Mouse (Mus musculus) kidney, embryonic 16.5 days (tissue): ENCODE data around the gene Gm49510. TPM values are rescaled to one million over a fixed set of nuclear protein-coding genes. Genes with fewer than 3 reads are reported as not detected.

ENCODE experiments used
- ATAC-seq: fragments of 200-750 bp; cut with Nextera tagmentation; 2 replicates; pipeline ENCODE4 v1.8.0; 2017; ENCODE audit warnings: moderate TSS enrichment; ENCODE audit not compliant: low FRiP score, low TSS enrichment
- H3K27ac ChIP-seq: fragments of 300-500 bp; sonication (generic); 2 replicates; pipeline ENCODE4 v1.5.1; 2014; ENCODE audit warnings: low read length
- H3K27me3 ChIP-seq: fragments of 300-500 bp; sonication (generic); 2 replicates; pipeline ENCODE4 v1.6.1; 2014; ENCODE audit warnings: low read length, control low read depth, mixed read lengths; ENCODE audit not compliant: insufficient read depth
- H3K36me3 ChIP-seq: fragments of 300-500 bp; sonication (generic); 2 replicates; pipeline ENCODE4 v1.6.1; 2014; ENCODE audit warnings: low read length, control low read depth, mixed read lengths; ENCODE audit not compliant: insufficient read depth
- H3K4me1 ChIP-seq: fragments of 300-500 bp; sonication (generic); 2 replicates; pipeline ENCODE4 v1.6.1; 2014; ENCODE audit warnings: low read length, control low read depth, mixed read lengths; ENCODE audit not compliant: insufficient read depth
- H3K4me2 ChIP-seq: fragments of 300-500 bp; sonication (generic); replicated peaks from 2 replicates; pipeline ENCODE4 v1.6.1; 2014; ENCODE audit warnings: low read depth, low read length
- H3K4me3 ChIP-seq: fragments of 300-500 bp; sonication (generic); 2 replicates; pipeline ENCODE4 v1.5.1; 2014; ENCODE audit warnings: mild to moderate bottlenecking, low read length
- H3K9ac ChIP-seq: fragments of 300-500 bp; sonication (generic); replicated peaks from 2 replicates; pipeline ENCODE4 v1.6.1; 2014; ENCODE audit warnings: low read length
- H3K9me3 ChIP-seq: fragments of 300-500 bp; sonication (generic); 2 replicates; pipeline ENCODE4 v1.6.1; 2016; ENCODE audit warnings: low read length, control low read depth
- WGBS: fragments of 180-500 bp; shearing (Covaris S2); extraction: QIAGEN DNeasy Blood & Tissue Kit; methylation state at CpG from one replicate; pipeline ENCODE4 v1.1.7; 2014; 5-methylcytosine and 5-hydroxymethylcytosine counted together
- polyA plus RNA-seq: library from polyadenylated mRNA; unstranded; fragments of >200 nt; fragmentation: Nextera tagmentation; extraction: Ambion mirVana; gene quantifications from 2 replicates; pipeline ENCODE4 v1.2.1, GENCODE M21; 2015

The Gm49510 gene
- polyA plus RNA-seq, 1 experiment from 2014 or later = 0.70 TPM

DNA sequence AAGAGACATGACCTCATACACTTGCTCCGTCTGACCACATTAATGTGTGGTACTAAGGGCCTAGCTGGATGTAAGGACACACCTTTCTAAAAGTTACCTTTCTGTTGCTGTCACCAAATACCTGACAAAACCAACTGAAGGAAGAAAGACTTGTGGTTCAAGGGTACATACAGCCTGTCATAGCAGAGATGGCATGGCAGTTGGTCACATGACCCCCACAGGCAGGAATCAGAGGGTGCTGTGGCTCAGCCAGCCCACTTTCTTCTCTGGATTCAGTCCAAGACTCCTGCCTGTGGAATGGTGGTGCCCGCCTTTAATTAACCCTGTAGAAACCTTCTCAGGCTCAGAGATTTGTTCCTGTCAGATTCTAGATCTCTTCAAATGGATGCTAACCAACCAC lies 36.3 kb upstream of the Gm49510 start:
- ATAC-seq = no peak
- Histone ChIP-seq H3K36me3 (no peaks in the 10 kb centered on the region), H3K9ac (no peak overlapping the region), H3K27ac (peak overlapping the region; percentile 13; the same call in 1 of the 2 replicates), H3K27me3 (no peaks in the 10 kb centered on the region), H3K4me3 (no peak overlapping the region), H3K4me1 (peaks cover 19% of the 10 kb centered on the region), H3K4me2 (no peak overlapping the region), H3K9me3 (no peaks in the 10 kb centered on the region)
- WGBS = 66% methylated on average over 2 of the region's 2 CpGs

DNA sequence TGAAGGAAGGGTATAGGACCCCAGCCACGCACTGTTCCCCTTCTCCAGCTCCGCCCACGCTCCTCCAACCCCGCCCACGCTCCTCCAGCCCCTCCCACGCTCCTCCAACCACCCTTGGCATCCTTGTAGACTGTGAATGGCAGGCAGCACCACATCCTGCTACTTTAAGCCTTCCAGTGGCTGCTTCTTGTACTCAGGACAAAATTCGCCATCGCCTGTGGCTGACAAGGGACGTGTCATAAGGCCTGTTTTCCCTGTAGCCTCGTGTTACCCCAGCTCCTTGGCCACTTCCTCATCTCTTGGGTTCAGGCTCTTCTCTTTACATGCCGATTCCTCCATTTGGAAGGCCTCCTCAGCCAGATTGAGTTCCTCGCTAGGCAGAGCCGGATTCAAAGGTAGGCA lies 35.6 kb upstream of the Gm49510 start:
- Histone ChIP-seq H3K4me1 (peaks cover 26% of the 10 kb centered on the region), H3K4me2 (0 out of 2 replicates have a peak overlapping the region, but pooled peaks have one; percentile 2), H3K9ac (0 out of 2 replicates have a peak overlapping the region, but pooled peaks have one; percentile 8), H3K9me3 (no peaks in the 10 kb centered on the region), H3K36me3 (no peaks in the 10 kb centered on the region), H3K4me3 (no peak overlapping the region), H3K27ac (peak overlapping the region; percentile 13; the same call in 1 of the 2 replicates), H3K27me3 (no peaks in the 10 kb centered on the region)
- whole genome bisulfite sequencing = 32% methylated on average over 13 of the region's 13 CpGs
- ATAC-seq = peak; percentile 43; the same call in 1 of the 2 replicates

DNA sequence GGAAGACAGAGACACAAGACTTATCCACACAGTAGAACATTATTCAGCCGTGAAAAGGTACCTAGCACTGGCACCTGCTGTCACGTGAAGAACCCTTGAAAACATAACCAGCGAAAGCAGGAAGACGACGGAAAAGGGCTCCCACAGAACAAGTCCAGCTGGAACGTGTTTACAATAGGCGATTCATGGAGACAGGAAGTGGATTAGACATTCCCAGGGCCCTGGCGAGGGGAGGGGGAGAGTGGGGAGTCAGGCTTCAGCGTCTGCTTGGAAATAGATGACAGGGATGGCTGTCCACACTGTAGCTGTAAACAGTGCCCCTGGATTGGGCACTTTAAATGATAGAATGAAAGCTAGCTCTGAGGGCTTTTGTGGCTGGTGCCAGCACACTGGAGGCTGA lies 31.1 kb upstream of the Gm49510 start:
- H3K27me3 ChIP-seq = no peaks in the 10 kb centered on the region
- no peak overlapping the region for H3K4me3 ChIP-seq
- H3K27ac ChIP-seq = peak overlapping the region; percentile 92
- 6% methylated on average over 9 of the region's 9 CpGs for WGBS
- no peak overlapping the region for H3K9ac ChIP-seq
- no peaks in the 10 kb centered on the region for H3K9me3 ChIP-seq
- no peak overlapping the region for H3K4me2 ChIP-seq
- H3K4me1 ChIP-seq = peaks cover 26% of the 10 kb centered on the region
- no peaks in the 10 kb centered on the region for H3K36me3 ChIP-seq
- peak; percentile 75 for ATAC-seq

DNA sequence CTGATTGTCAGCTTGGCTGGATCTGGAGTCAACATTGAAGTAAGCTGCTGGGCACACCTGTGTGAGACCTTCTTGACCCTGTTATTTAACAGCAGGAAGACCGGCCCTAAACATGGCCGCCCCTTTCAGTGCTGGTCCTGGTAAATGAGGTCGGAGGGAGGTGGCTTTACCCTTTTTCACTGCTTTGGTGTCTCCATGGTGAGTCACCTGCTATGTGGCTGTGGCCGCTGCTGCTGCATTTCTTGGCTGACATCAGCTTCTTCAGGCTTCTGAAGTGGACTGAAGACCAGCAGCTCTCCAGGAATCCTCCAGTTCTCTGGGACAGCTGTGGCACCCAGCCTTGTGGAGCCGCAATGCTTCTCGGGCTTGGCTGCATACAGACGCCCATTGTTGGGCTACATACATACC lies 30.6 kb upstream of the Gm49510 start:
- 63% methylated on average over 7 of the region's 7 CpGs for WGBS
- H3K36me3 ChIP-seq = no peaks in the 10 kb centered on the region
- H3K27ac ChIP-seq = peak overlapping the region; percentile 92
- no peaks in the 10 kb centered on the region for H3K27me3 ChIP-seq
- no peak overlapping the region for H3K9ac ChIP-seq
- peak; percentile 41; the same call in 1 of the 2 replicates for ATAC-seq
- no peak overlapping the region for H3K4me3 ChIP-seq
- H3K4me2 ChIP-seq = no peak overlapping the region
- H3K9me3 ChIP-seq = no peaks in the 10 kb centered on the region
- peaks cover 22% of the 10 kb centered on the region for H3K4me1 ChIP-seq

DNA sequence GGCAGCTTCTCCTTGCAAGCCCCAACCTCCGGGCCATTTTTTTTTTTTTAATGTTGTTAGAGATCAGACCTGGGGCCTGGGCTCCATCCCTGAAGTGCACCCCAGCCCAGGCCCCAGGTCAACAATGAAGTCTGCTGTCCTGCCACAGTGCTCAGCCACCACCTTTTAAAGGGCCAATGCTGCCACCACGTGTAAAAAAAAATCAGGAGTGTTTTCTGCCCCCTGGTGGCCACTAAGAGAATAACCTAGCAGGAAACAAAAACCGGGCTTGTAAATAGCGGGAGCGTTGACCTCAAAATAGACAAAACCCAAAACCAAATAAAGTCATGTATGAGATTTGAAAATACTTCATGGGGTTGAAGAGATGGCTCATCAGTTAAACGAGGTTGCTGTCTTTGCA lies 29.7 kb upstream of the Gm49510 start:
- no peak overlapping the region for H3K9ac ChIP-seq
- no peak overlapping the region for H3K4me3 ChIP-seq
- WGBS = 29% methylated on average over 6 of the region's 6 CpGs
- H3K4me2 ChIP-seq = no peak overlapping the region
- ATAC-seq = no peak
- H3K36me3 ChIP-seq = no peaks in the 10 kb centered on the region
- no peaks in the 10 kb centered on the region for H3K9me3 ChIP-seq
- no peak overlapping the region for H3K27ac ChIP-seq
- H3K4me1 ChIP-seq = peaks cover 19% of the 10 kb centered on the region
- H3K27me3 ChIP-seq = no peaks in the 10 kb centered on the region

DNA sequence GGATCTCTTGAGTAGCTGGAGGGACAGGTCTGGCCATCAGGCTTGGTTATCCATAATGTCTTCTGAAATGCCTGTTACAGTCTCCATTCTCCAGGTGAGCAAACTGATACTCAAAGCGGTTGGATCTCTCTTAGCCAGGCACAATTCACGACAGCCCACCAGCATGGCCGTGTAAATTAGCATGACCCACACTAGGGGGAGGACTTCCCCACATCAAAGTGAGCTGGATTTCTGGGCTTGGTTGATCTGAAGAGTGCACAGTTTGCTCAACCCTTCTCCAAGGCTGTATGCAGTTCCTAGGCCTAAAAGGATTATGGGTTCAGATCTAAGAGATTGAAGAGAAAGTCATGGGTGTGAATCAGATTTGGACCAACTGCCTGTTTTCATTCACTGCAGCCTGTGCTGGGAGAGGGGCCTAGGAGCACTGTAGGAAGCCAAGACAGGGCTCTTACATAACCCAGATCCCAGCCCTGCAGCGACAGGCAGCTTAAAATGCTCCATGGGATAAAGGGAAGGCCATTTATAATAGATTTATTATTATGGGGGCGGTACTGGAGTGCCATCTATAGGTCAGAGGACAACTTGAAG lies 27.4 kb upstream of the Gm49510 start:
- H3K36me3 ChIP-seq = no peaks in the 10 kb centered on the region
- H3K4me2 ChIP-seq = no peak overlapping the region
- H3K27ac ChIP-seq = no peak overlapping the region
- H3K9me3 ChIP-seq = no peaks in the 10 kb centered on the region
- 0 out of 2 replicates have a peak overlapping the region, but pooled peaks have one; percentile 28 for H3K9ac ChIP-seq
- 45% methylated on average over 5 of the region's 5 CpGs for WGBS
- no peak for ATAC-seq
- peaks cover 34% of the 10 kb centered on the region for H3K4me1 ChIP-seq
- H3K4me3 ChIP-seq = no peak overlapping the region
- no peaks in the 10 kb centered on the region for H3K27me3 ChIP-seq

DNA sequence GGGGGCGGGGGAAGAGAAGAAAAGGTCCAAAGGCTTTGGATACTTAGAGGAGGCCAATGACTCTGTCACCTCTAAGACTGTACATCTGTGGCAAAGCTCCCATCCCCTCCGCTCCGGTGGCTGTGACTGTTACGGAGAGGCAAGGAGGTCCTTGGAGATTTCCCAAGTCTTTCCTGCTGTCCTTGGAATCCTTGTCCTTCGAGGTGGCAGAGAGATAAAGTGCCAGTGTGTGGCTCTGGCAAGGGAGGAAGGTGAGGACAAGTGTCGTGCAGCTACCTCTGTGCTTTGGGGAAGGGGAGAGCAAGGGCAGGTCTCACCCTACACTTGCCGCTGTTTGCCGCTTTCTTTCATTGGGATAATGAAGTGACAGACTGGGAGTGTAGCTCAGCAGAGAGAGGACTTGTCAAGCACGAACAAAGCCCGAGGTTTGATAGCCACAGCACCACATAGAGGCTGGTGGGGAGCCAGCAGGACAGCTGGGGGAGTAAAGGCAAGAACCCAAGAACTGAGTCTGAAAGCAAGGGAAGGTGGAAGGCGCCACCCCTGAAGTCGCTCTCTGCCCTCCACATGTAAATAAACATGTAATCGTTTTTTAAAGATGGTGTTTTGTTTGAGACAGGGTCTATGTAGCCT lies 25.5 kb upstream of the Gm49510 start:
- WGBS = 58% methylated on average over 13 of the region's 13 CpGs
- Histone ChIP-seq H3K4me3 (no peak overlapping the region), H3K27me3 (no peaks in the 10 kb centered on the region), H3K27ac (no peak overlapping the region), H3K4me2 (no peak overlapping the region), H3K4me1 (peaks cover 31% of the 10 kb centered on the region), H3K36me3 (no peaks in the 10 kb centered on the region), H3K9ac (no peak overlapping the region), H3K9me3 (no peaks in the 10 kb centered on the region)
- ATAC-seq = no peak

DNA sequence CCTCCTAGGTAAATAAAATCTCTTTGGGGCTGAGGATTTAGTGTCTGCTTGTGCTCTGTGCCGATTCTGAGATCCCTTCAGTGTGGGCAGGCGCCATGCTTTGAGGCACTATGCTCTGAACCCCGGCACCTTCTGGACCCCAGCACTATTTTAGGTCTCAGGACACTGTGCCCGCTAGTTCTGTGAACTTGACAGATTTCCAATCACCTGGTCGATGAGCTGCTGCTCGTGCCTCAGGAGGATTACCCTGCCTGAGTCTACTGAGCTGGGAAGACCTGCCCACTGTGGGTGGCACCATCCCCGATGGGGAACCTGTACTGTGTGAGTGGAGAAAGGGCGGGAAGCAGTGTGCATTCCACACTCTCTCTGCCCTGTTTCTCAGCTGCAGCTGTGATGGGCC lies 24.5 kb upstream of the Gm49510 start:
- H3K4me3 ChIP-seq = no peak overlapping the region
- peaks cover 34% of the 10 kb centered on the region for H3K4me1 ChIP-seq
- H3K27ac ChIP-seq = peak overlapping the region; percentile 100
- H3K27me3 ChIP-seq = no peaks in the 10 kb centered on the region
- peak overlapping the region; percentile 45; the same call in 1 of the 2 replicates for H3K9ac ChIP-seq
- 75% methylated on average over 8 of the region's 8 CpGs for WGBS
- no peaks in the 10 kb centered on the region for H3K9me3 ChIP-seq
- no peaks in the 10 kb centered on the region; the same call in 1 of the 2 replicates for H3K36me3 ChIP-seq
- no peak overlapping the region for H3K4me2 ChIP-seq
- ATAC-seq = no peak

DNA sequence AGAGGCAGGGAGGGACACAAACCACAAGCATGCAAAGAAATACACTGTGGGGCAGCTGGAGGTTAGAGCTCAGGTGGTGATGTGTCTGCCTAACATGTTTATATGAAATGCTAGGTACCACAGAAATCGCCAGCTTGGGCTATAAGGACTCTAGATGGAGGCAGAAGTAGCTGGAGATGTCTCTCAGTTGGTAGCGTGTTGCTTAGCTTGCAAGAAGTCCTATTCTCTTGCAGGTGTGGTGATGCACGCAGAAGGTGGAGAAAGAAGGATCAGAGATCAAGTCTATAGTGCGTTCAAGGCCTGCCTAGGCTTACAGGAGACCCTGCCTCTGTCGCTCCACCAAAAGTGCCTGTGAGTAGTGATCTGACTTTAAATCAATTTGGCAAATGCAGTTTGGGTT lies 23.9 kb upstream of the Gm49510 start:
- H3K4me3 ChIP-seq = no peak overlapping the region; the same call in 1 of the 2 replicates
- 81% methylated on average over 5 of the region's 5 CpGs for WGBS
- H3K27me3 ChIP-seq = no peaks in the 10 kb centered on the region
- H3K9ac ChIP-seq = peak overlapping the region; percentile 45
- H3K9me3 ChIP-seq = no peaks in the 10 kb centered on the region
- peaks cover 35% of the 10 kb centered on the region for H3K4me1 ChIP-seq
- H3K36me3 ChIP-seq = peaks cover under 1% of the 10 kb centered on the region; the same call in 1 of the 2 replicates
- peak overlapping the region; percentile 72 for H3K4me2 ChIP-seq
- no peak for ATAC-seq
- H3K27ac ChIP-seq = peak overlapping the region; percentile 100

DNA sequence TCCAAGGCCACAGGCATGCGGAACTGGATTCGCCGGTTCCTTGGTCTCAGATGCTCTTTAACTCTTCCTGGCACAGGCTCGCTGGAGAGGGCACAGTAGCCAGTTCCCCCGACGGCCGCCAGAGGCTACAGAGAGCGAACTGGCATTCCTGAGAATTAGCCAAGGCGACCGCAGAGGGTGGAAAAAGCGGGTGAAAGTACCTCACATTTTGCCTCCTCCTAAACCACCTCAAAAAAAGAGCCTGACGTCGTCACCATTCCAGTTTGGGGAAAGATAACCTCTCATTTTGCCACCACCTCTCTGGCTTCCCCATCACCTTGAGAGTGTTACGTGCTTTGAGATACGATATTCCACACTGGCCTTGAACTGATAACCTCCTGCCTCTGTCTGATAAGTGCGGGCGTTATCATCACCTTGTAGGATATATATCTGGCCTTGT lies 23.2 kb upstream of the Gm49510 start:
- 4% methylated on average over 17 of the region's 17 CpGs for WGBS
- Histone ChIP-seq H3K27ac (peak overlapping the region; percentile 100), H3K4me2 (peak overlapping the region; percentile 72), H3K9ac (peak overlapping the region; percentile 89), H3K36me3 (peaks cover 8% of the 10 kb centered on the region), H3K27me3 (no peaks in the 10 kb centered on the region), H3K4me3 (peak overlapping the region; percentile 77), H3K4me1 (peaks cover 37% of the 10 kb centered on the region), H3K9me3 (no peaks in the 10 kb centered on the region)
- peak; percentile 28 for ATAC-seq
